Mouse (Mus musculus): Measurements from ENCODE around the gene Slc9a8. TPM values are rescaled to one million over a fixed set of nuclear protein-coding genes. Genes with fewer than 3 reads are reported as not detected.
A peak's percentile ranks its signal among the peaks of the same experiment; 100 is the strongest.

The Slc9a8 gene
- total RNA-seq, 2 experiments from 2014 or later, result 24.5 to 24.6 TPM

DNA sequence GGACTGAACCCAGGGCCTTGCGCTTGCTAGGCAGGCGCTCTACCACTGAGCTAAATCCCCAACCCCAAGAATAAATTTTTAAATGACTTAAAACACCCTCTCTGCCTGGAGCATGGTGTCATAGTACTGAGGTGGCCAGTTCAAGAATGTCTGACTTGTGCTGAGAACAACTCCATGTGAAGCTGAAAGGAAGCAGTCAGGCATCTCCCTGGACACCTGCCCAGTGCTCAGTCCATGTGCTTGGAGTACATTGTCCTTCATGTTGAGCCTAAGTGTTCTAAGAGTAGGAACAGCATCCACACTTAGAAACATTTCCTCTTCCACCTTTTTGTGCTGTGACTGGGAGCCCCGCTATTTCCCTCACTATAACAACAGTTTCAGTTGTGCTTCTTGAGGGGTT lies 17.9 kb downstream of the Slc9a8 start:
- intact Hi-C loops (cut with DNase I; ENCODE audit: low total_unique reads), result no loop called here
- no peak for DNase-seq

DNA sequence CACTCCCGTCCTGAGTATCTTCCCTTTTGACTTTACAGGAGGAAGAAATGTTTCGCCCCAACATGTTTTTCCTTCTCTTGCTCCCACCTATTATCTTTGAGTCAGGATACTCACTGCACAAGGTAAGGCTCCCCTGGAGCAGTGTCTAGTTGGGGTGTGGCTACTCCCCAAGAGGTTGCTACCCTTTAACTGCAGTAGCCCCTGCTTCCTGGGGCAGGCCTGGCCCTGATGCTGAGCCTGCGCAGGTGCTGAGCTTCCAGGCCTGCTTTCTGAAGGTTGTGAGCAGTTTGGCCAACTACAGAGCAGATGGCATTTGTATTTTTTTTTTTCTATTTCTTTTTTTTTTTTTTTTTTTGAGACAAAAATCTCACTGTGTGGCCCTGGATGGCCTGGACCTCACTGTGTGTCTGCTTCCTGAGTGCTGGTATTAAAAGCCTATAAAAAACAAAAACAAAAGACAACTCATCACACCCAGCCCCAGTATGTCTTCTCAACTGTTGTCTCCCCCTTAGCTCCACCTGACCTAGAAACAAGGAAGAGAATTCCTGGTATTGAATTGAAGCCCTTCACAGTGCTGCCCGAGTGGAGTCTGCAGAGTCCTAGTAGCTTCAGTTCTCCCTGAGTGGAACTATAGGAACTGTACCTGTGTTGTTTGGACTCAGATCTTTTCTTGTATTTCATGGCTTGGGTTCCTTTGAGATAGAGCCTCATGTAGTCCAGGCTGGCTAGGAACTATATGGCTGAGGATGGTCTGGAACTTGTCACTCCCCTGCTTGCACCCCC lies 22.1 kb downstream of the Slc9a8 start:
- intact Hi-C loops (cut with DNase I; ENCODE audit: low total_unique reads), result no loop called here
- no peak for DNase-seq

DNA sequence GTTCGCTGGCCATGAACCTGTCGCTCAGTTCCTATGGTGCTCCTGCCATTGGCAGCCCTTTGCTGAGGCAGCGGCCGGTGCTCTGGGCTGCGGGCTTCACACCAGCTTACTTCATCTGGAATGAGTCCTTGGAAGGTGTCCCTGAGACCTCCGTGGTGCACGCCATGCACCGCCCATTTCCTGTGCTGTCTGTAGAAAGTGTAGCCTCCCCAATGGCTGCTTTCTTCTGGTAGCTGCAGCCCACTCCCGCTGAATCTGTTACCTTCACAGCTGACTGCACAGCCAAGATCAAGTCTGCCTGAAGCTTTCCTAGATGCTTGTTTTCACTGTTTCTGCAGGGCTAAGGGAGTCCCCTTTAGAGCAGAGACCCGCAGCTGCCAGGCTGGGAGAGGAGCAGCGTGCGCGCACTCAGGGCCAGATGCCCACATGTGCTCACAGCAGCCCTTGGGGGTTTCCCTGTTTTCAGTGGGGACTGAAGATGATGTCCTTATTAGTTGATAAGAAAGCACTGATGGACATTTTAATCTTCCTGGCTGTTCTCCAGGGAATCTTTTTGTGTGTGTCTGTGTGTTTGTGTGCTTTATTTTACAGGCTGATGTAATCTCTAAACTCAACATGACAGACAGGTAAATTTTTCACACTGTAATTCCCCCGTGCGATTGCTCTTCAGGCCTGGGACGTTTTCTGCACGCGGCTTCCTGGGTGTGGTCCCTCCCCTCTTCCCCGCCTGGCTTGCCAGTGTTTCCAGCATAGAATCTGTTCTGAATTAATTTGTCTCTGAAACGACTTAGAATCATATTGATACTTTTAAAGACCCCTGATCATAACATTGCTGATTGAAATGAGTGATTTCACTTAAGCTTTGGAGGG lies 24.6 kb downstream of the Slc9a8 start:
- DNase-seq, result no peak
- intact Hi-C loops (cut with DNase I; ENCODE audit: low total_unique reads), result no loop called here

DNA sequence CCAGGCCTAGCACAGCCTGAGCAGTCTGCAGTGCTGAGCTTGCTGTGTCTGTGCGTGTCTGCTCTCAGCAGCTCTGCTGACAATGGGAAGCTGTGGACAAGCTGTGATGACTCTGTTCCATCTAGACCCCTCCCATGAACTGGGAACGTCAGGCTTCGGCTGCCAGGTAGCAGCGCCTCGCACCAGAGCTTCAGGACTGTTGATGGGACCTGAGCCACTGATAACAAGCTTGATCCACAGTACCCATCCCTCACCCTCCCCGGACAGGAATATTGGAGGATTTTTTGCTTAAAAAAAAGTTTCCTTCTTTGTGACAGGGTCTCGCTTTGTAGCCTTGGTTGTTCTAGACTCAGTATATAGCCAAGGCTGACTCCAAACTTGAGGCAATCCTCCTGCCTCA lies 25.7 kb downstream of the Slc9a8 start:
- no peak for DNase-seq
- intact Hi-C loops (cut with DNase I; ENCODE audit: low total_unique reads), result no loop called here

DNA sequence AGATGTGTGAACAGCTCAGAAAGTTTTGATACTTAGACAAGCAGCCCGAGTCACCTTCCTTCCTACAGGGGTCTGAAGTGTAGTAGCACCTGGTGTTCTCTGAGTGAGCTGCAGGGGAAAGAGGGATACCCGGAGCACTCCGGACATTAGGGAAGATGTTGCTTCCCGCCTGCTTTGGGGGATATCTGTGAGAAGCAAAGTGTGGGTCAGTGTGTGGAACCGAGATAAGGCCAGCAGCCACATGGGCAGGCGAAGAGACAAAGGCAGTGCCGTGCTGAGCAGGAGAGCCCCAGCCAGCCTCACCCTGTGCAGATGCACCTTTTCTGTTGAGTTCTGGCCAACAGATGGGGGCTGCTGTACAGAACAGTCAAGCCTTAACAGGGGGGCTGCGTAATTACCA lies 26.1 kb downstream of the Slc9a8 start:
- intact Hi-C loops (cut with DNase I; ENCODE audit: low total_unique reads), result no loop called here
- DNase-seq, result no peak

DNA sequence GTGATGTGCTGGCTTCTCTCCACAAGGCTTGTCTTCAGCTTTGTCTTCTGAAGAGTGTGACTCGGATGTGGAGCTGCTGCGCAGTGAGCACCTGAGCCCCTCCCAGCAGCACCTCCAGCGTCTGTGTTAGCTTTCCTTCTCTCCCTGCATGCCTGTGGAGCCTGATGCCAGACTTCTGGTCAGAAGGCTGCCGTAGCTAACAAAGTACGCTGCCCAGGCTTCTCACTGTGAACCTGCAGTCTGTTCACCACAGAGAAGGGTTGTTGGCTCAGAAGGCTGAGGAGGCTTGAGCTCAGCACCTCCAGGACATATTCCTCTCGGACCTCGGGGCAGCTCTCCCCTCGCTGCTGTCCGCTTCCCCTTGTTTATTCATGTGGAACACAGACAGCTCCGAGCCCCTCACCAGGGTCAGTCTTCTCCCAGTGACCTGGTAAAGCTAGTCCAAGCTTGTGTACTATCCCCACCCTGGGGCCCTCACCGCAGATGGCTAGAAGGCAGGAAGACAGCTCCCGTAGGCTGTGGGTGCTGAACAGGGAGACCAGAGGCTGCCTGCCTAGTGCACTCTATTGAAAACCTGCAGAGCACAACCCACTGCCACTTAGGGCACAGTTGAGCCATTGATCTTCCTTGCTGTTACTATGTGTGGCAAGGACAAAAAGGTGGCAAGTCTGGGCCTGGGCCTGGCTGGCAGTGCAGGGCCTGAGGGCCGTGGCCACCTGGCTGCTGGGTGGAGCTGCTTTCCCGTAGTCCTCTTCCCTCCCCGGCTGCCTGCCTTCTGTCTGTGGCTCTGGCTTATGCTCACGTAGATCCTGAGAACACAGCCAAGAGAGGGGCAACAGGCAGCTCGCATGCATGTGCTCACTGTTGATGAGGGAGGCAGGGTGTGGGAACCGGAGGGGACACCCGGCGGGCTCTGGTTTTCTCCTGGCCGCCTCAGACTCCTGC lies 28.1 kb downstream of the Slc9a8 start:
- intact Hi-C loops (cut with DNase I; ENCODE audit: low total_unique reads), result no loop called here
- no peak for DNase-seq

DNA sequence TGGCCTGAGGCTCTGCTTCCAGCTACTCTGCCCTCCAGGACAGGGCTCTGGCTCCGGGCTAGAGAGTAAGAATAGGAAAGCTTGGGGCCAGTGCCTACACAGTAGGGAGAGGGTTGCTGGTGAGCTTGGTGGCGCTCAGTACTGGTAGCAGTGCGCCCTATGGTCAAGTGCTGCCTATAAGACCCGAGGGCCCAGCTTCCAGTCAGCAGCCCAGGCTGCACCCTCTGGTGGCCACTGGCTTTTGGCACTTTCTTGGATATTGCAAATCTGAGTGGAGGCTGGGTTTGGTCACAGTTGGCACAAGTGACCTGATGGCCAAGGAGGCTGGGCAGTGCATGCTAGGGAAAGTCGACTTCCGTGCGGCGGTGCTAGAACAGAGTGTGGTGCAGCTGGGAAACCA lies 29.1 kb downstream of the Slc9a8 start:
- DNase-seq, result no peak
- intact Hi-C loops (cut with DNase I; ENCODE audit: low total_unique reads), result no loop called here

DNA sequence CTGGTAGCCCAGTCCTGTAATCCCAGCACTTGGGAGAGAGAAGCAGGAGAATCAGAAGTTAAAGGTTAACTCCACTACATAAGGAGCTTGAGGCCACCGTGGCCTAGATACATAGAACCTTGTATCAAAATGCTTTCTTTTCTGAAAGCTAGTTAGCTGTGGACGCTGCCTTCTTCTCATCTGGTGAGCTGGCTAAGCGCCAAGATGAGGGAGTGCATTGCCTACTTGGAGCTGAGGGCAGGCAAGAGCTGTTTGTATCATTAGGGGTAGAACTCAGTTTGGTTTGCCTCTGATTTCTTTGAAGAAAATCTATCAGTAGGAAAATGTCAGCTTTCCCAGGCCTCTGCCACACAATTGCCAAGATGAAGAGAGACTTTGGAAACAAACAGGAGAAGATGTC lies 32.3 kb downstream of the Slc9a8 start:
- DNase-seq, result no peak
- intact Hi-C loops (cut with DNase I; ENCODE audit: low total_unique reads), result no loop called here

DNA sequence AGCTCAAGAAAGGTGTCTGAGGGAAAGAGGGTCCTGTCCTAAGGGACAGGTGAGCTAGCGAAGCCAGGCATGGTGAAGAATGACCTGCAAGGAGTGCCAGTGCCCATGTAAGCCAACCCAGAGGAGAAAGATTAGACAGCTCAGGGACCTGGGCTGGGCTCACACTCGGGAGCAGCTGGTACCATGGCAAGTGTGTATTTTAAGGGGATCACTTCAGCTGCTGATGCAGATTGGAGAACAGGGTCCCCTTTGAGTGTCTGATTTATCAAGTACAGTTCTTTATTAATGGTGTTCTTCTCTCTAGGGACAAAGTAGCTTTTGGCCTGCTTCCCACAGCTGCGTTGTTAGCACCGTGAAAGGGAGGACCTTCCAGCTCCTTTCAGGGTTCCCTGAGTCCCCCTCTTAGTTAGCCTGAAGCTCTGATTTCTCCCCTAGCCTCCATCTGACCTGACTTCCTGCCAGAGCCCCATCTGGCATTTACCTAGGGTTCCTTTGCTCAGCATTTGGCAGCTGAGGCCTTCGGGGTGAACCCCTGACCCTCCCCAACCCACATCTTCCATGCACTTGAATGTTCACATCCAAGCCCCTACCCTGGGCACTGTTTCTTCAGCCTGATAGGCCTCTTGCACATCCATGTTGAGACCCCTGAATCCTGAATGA lies 35.0 kb downstream of the Slc9a8 start:
- no peak for DNase-seq
- intact Hi-C loops (cut with DNase I; ENCODE audit: low total_unique reads), result no loop called here

DNA sequence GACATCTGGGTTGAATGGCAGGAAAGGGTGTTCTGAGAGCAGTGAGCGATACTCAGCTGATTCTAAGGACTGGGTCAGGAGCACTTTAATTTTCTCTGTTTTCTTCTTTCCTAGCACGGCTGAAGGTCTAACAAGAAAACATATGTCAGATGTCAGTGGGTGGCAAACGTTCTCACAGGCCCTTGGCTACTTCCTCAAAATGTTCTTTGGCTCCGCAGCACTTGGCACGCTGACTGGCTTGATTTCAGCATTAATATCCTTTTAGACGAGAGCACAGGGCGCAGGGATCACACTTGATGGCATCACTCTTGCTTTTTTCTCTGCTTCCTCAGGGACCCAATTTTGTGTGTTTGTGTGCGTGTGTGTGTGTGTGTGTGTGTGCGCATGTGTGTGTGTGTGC lies 35.7 kb downstream of the Slc9a8 start:
- DNase-seq, result no peak

DNA sequence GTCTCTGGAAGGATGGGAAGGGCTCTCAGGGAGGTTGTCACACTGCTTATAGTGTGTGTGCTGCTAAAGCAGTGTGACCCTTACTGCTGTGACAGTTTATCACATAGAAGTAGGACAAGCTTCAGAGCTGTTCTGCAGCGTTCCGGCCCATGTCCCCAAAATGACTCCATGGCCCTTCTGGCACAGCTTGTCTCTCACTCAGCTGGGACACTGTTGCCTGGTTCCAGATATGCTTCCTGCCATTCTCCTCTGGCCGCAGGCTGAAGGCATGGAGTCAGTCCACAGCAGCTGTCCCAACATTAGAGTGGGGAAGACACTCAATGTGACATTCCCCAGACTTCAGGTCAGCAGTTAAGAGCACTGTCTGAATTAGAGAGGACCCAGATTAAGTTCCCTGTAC lies 37.0 kb downstream of the Slc9a8 start:
- no peak for DNase-seq
- intact Hi-C loops (cut with DNase I; ENCODE audit: low total_unique reads), result no loop called here

More for the DNA sequence above, 35.7 kb downstream of the Slc9a8 start:
- intact Hi-C loops (cut with DNase I; ENCODE audit: low total_unique reads), result no loop called here

DNA sequence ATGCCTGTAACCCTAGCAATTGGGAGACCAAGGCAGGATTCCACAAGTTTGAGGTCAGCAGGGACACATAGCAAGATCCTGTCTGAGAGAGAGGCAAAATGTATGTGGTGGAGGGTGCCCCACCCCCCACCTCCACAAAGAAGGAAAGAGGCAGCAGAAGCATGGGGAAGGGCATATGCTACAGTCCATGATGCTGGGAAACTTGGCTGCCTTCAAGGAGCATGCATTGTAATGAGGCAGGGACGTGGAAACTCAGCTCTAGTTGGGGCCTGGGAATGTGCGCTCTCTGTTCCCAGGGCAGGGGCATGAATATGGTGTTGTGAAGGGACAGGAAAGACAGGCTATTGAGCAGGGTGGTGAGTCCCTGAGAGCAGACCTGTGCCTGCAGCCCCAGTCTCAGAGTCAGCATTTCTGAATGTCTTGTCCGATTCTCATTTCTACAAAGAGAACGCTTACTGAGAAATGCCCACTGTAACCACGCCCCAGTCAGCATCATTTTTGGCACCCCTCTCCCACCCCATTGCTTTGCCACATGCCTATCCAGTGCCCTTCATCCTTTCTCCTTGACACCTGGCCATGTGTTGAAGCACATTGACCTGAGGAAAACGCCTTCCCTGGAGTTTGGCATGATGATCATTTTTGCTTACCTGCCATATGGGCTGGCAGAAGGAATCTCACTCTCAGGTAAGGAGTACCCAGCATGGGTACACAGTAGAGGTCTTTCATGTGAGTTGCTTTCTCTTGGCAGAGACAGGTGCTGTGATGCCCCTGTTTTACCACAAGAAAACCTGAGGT lies 37.8 kb downstream of the Slc9a8 start:
- intact Hi-C loops (cut with DNase I; ENCODE audit: low total_unique reads), result no loop called here

DNA sequence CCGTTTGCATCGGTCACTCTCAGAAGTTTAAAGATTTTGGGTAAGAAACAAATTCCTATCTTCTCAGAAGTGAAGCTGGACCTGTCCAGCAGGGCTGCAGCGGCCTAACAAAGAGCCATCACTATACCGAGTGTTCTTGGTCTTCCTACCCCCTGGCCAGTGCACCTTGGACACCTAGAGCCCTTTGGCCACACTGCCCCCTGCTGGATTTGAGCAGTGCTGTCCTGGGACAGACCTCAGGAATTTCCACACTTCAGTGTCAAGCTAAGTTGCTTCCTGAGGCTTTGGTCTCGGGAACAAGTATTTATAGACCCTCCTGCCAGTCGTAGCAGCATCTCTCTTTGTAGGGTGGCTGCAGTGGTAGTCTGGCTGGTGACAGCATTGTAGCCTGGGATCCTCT lies 41.4 kb downstream of the Slc9a8 start:
- intact Hi-C loops (cut with DNase I; ENCODE audit: low total_unique reads), result loop anchor here (5.0 kb wide), 1 partner anchor 41 kb away; the partner anchor contains the start of gene Slc9a8
- DNase-seq, result peak; percentile 72

More for the DNA sequence above, 37.8 kb downstream of the Slc9a8 start:
- DNase-seq, result no peak

DNA sequence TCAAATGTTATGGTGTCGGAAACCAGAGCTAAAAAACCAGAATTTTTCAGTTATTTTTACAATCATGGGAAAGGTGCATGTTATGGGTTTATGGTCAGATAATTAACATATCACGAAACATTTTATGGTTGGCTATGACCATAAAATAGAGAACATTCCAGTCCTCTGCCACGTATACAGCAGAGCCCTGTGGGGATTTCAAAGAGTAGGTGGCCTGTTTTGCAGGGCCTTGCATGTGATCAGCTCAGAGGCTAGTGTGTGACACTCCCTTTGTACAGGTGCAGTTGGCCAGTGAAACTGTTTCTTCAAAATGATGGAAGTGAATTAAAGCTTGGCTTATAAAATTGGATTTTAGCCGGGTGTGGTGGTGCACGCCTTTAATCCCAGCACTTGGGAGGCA lies 42.3 kb downstream of the Slc9a8 start:
- intact Hi-C loops (cut with DNase I; ENCODE audit: low total_unique reads), result loop anchor here (5.0 kb wide), 1 partner anchor 42 kb away; the partner anchor contains the start of gene Slc9a8
- DNase-seq, result no peak

DNA sequence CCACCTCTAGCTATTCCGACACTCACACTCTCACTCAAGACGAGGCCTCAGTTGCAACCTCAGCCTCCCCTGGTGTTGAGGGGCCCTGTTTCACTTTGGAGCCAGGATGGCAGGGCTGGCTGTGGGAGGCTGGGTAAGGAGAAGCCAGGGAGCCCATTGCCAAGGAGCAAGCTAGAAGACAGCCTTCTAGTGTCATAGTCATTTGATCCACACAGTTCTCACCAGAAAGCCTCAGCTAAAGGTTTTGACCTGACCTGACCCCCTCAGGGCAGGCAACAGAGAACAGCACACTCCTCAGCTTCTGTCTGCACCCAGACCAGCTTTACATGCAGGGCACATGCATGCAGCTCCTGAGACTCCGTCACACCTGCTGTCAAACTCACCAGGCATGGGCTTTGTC lies 44.4 kb downstream of the Slc9a8 start:
- intact Hi-C loops (cut with DNase I; ENCODE audit: low total_unique reads), result no loop called here
- no peak for DNase-seq

DNA sequence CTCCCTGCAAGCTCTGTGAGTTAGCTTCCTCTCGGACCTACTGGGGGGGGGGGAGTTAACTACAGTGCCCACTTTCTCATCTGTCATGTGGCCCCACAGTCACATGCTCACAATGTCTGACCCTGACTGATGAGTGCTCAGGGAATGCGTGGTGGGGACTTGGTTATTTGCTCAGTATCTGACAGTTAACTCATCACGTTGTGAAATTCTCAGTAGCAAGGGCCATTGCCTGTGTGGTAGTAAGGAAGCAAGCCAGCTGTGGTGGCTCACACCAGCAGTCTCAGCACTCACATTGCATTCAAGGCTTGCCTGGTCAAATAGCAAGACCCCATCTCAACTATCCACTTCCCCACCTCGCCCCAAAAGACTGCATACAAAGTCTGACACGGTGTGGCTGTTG lies 45.7 kb downstream of the Slc9a8 start:
- intact Hi-C loops (cut with DNase I; ENCODE audit: low total_unique reads), result no loop called here
- DNase-seq, result no peak

DNA sequence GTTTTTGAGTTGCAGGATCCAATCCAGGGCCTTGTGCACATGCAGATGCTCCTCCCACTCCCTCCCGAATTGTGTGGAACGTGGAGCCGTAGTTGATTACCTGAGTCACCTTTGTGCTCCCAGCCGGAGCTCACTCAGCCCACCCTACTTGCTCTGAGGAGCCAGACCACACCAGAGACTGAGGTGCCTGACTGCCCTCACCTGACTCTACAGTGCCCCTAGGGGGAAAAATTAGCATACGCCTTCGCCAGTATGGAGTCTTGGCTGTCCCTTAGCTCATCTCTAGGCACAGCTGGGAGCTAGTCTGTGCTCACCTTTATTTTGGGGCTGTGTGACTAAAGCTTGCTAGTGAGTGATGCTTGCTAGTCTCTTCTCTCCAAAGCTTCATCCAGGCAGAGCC lies 46.9 kb downstream of the Slc9a8 start:
- no peak for DNase-seq
- intact Hi-C loops (cut with DNase I; ENCODE audit: low total_unique reads), result no loop called here

DNA sequence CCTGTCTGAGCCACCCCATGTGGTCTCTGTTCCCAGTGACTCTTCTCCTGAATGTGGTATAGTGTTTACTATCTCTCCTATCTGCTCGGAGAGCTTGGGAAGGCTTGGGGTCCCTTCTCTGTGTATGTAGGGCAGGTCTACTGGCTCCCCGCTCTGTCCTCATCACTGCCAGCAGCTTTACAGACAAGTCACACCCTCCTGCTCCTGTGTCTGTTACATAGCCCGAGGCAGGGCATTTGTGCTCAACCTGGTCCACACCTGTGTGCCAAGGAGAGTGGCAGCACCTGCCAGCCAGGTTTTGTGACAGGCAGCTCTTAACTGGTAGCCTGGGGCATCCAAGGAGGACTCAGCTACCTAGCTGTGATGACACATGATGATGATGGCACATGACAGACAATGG lies 49.1 kb downstream of the Slc9a8 start:
- no peak for DNase-seq
- intact Hi-C loops (cut with DNase I; ENCODE audit: low total_unique reads), result no loop called here
